Mouse (Mus musculus) liver, embryonic 14.5 days (tissue): ENCODE results near the gene Txlng.

Experiments used
- CTCF ChIP-seq: IDR thresholded peaks from 2 replicates; pipeline ENCODE4 v1.5.1; 2016; ENCODE audit warnings: antibody characterized with exemption, low read depth, control low read depth
- EP300 ChIP-seq: IDR thresholded peaks from 2 replicates; pipeline ENCODE4 v1.6.1; 2016; ENCODE audit warnings: antibody characterized with exemption, low read depth

DNA sequence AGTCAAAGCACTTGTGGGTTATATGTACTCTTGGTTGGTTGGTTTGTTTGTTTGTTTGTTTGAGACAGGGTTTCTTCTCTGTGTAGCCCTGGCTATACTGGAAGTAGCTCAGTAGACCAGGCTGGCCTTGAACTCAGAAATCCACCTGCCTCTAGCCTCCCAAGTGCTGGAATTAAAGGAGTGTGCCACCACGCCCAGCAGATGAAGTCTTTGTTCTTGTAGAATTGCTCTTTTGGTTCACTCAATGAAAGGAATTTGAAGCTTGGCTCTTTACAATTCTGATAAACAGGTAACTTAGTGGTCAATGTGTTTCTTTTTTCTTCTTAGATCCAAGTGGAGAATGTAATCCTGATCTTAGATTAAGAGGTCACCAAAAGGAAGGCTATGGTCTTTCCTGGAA, 58.5 kb downstream of the Txlng start:
- TF ChIP-seq CTCF (no peak), EP300 (no peak)
